Mouse (Mus musculus) heart, adult 10 weeks (tissue): ENCODE results near the gene Anapc16. TPM values are rescaled to one million over a fixed set of nuclear protein-coding genes. Genes with fewer than 3 reads are reported as not detected.

ENCODE experiments used
- polyA plus RNA-seq: library from polyadenylated mRNA; stranded (reverse); fragments of 350-450 nt; fragmentation: Illumina TruSeq; extraction: RNeasy Lipid Tissue Mini Kit (QIAGEN cat#74804); gene quantifications from one replicate; pipeline ENCODE4 v1.2.3, GENCODE M21; 2014; ENCODE audit warnings: low read depth, low replicate concordance

Gene Anapc16
- 56.6 TPM for polyA plus RNA-seq

DNA sequence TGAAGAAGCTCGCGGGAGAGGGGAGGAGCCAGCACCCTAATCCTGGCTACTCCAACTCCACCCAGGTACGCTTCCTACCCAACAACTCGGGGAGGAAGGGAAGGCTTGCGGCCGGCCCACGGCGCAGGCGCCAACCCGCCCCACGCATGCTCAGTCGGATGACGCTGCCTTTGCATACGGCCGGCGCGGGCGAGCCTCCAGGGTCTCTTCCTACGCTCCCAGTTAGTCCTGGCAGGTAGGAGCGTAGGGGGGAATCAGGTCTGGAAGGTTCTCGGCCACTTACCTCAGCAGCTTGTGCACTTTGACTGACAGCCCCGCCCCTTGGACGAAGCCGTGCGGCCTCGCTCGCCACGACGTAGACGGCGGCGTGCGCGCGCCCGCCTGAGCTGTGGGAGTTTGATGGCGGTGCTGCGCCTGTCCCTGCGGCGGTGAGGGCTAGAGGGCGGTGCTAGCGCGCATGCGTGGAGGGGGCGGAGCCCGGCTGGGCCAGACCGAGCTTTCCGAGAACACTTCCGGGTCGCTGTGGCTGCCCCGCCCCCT is at the start of gene Anapc16, which contains the start of gene Ascc1:
TSS of gene Anapc16 (minus strand) at position 463 of the 540 bp plus-strand sequence.
TSS of gene Ascc1 (plus strand) at position 133 of the 540 bp plus-strand sequence.

DNA sequence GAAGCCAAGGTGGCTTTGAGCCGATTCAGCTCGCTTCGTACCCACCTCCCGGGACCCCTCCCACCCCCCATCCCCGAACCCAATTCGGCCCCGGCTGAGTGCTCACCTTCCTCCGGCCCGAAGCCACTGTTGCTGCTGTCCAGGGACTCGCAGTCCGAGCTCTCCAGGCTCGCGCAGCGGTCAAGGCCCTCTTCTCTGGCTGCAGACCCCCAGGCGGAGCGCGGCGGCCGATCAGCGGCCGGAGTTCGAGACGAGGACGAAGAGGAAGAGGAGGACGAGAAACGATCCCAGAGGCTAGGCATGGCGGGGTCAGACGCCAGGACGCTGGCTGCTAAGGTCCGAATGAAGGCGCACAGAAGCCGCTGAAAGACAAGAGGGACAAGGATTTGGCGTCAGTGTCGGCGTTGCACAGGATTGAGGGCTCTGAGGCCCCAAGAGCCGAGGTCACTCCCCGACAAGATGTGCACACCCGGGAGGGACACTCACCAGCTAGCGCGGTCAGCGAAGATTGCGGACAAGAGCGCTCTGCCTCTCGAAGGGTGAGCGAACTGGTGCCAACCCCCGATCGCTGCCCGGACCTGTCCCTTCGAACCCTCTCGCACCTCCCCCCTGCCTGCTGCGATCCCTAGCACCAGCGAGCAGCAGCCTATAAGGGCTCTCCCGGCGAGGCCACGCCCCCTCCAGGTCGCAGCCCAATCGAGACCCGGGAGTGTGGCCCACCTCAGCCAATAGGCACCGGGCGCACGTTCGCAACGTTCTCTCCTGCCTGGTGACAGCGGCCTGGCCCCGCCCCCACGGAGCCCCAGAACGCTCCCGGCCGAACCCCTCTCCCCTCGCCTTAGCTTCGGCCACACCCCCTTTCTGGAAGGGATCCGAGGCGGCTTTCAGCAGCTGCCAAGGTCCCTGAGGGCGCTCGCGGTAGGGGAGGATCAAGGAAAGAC is 51.5 kb downstream of the Anapc16 start, which contains the start of gene Ddit4:
TSS of gene Ddit4 (minus strand) at position 624 of the 941 bp plus-strand sequence.

Other genes starting within 250 kb of the Anapc16 start
- gene Dnajb12, start 123.6 kb downstream of the Anapc16 start, polyA plus RNA-seq, result 26.8 TPM
- gene Ddit4, start 51.3 kb downstream of the Anapc16 start, polyA plus RNA-seq, result 69.6 TPM
- 27.1 TPM for gene Ascc1, start 330 bp downstream of the Anapc16 start, polyA plus RNA-seq
- gene Spock2, start 103.1 kb upstream of the Anapc16 start, polyA plus RNA-seq, result 10.8 TPM
- gene Chst3, start 216.1 kb upstream of the Anapc16 start, polyA plus RNA-seq, result 1.1 TPM